Mouse (Mus musculus): ENCODE measurements around the gene Cda.

DNA sequence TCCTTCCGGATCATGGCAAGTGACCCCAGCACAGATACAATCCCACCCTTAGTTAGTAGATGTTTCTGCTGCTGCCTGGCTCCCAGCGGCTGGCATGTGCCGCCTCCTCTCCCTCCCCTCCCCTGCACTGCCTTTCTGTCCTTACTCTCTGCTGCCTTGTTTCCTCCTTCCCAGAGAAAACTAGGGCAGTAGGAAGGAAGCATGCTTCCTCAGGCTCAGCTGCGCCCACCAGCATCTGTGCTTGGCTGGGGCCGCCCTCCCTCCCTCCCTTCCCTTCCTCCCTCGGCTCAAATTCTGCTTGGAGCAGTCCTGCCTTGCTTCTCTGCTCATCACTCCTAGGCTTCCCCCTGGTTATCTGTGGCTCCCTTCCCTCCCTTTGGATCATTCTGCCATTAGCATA lies 46.9 kb upstream of the Cda start:
- TF ChIP-seq CTCF (IDR thresholded peaks at IDR 0.05; ENCODE audit: borderline replicate concordance, extremely low read depth, insufficient read depth, insufficient read length) (no peak), POLR2A (IDR thresholded peaks at IDR 0.05; ENCODE audit: borderline replicate concordance, extremely low read depth, insufficient read depth, insufficient read length, poor library complexity, severe bottlenecking) (no peak)

All from brain, embryonic 14.5 days (tissue).